Mouse (Mus musculus): ENCODE data around the gene Gsg1l2. TPM values are rescaled to one million over a fixed set of nuclear protein-coding genes. Genes with fewer than 3 reads are reported as not detected.

Gsg1l2 gene
- not detected in 2 replicates for polyA plus RNA-seq (2015; fragmentation: Nextera tagmentation; extraction: Ambion mirVana)

- H3K4me3 ChIP-seq = no peak within 1 kb of the TSS
- H3K4me1 ChIP-seq = no peaks in the 10 kb centered on the region
- H3K4me2 ChIP-seq = no peak within 1 kb of the TSS
- no peak within 1 kb of the TSS for H3K27ac ChIP-seq
- 78% methylated on average over 12 of the region's 12 CpGs for WGBS
- ATAC-seq (ENCODE audit: insufficient number of reproducible peaks, insufficient read depth, low FRiP score, low TSS enrichment, low read depth) = peak; percentile 64; the same call in 1 of the 2 replicates
- no peaks in the 10 kb centered on the region for H3K27me3 ChIP-seq
- no peak within 1 kb of the TSS for H3K9ac ChIP-seq
- H3K36me3 ChIP-seq = no peaks in the 10 kb centered on the region
- no peaks in the 10 kb centered on the region for H3K9me3 ChIP-seq
Measured at GRCm38 (mm10) chr11:67774379-67774778, at the start of gene Gsg1l2. TSS of gene Gsg1l2 (plus strand) at chr11:67774608.

- Histone ChIP-seq H3K4me1 (peaks cover 6% of the 10 kb centered on the region; the same call in 1 of the 2 replicates), H3K9me3 (no peaks in the 10 kb centered on the region), H3K9ac (no peak overlapping the region), H3K27me3 (no peaks in the 10 kb centered on the region), H3K4me2 (no peak overlapping the region), H3K4me3 (no peak overlapping the region), H3K27ac (no peak overlapping the region), H3K36me3 (no peaks in the 10 kb centered on the region)
- no peak for ATAC-seq (ENCODE audit: insufficient number of reproducible peaks, insufficient read depth, low FRiP score, low TSS enrichment, low read depth)
- WGBS = 60% methylated on average over 6 of the region's 6 CpGs
Measured at GRCm38 (mm10) chr11:67727095-67727494, 47.3 kb upstream of the Gsg1l2 start.

GRCm38 (mm10) chr11:67728726-67729125 lies 45.7 kb upstream of the Gsg1l2 start:
- ATAC-seq (ENCODE audit: insufficient number of reproducible peaks, insufficient read depth, low FRiP score, low TSS enrichment, low read depth) = no peak
- Histone ChIP-seq H3K4me1 (peaks cover 6% of the 10 kb centered on the region; the same call in 1 of the 2 replicates), H3K9me3 (no peaks in the 10 kb centered on the region), H3K4me3 (no peak overlapping the region), H3K4me2 (no peak overlapping the region), H3K9ac (no peak overlapping the region), H3K27ac (no peak overlapping the region), H3K27me3 (no peaks in the 10 kb centered on the region), H3K36me3 (no peaks in the 10 kb centered on the region)

- Histone ChIP-seq H3K9me3 (no peaks in the 10 kb centered on the region), H3K27ac (no peak overlapping the region)
- whole genome bisulfite sequencing = 94% methylated on average over 2 of the region's 2 CpGs
Measured at GRCm38 (mm10) chr11:67731056-67731455, 43.4 kb upstream of the Gsg1l2 start.

GRCm38 (mm10) chr11:67733726-67734125 lies 40.7 kb upstream of the Gsg1l2 start:
- no peak overlapping the region for H3K9ac ChIP-seq
- H3K9me3 ChIP-seq = no peaks in the 10 kb centered on the region
- 44% methylated on average over 1 of the region's 1 CpGs for WGBS
- H3K4me1 ChIP-seq = no peaks in the 10 kb centered on the region
- no peak for ATAC-seq (ENCODE audit: insufficient number of reproducible peaks, insufficient read depth, low FRiP score, low TSS enrichment, low read depth)
- no peaks in the 10 kb centered on the region for H3K36me3 ChIP-seq
- no peak overlapping the region for H3K4me3 ChIP-seq
- H3K4me2 ChIP-seq = no peak overlapping the region
- H3K27ac ChIP-seq = no peak overlapping the region
- H3K27me3 ChIP-seq = no peaks in the 10 kb centered on the region

More at GRCm38 (mm10) chr11:67731056-67731455, 43.4 kb upstream of the Gsg1l2 start:
- Histone ChIP-seq H3K9ac (no peak overlapping the region), H3K4me2 (no peak overlapping the region), H3K4me3 (no peak overlapping the region), H3K27me3 (no peaks in the 10 kb centered on the region), H3K36me3 (no peaks in the 10 kb centered on the region), H3K4me1 (peaks cover 6% of the 10 kb centered on the region; the same call in 1 of the 2 replicates)
- no peak for ATAC-seq (ENCODE audit: insufficient number of reproducible peaks, insufficient read depth, low FRiP score, low TSS enrichment, low read depth)

- Histone ChIP-seq H3K27ac (no peak overlapping the region), H3K9ac (no peak overlapping the region), H3K9me3 (no peaks in the 10 kb centered on the region), H3K36me3 (no peaks in the 10 kb centered on the region), H3K4me2 (no peak overlapping the region), H3K4me3 (no peak overlapping the region), H3K4me1 (no peaks in the 10 kb centered on the region), H3K27me3 (no peaks in the 10 kb centered on the region)
- WGBS = 65% methylated on average over 3 of the region's 3 CpGs
- no peak for ATAC-seq (ENCODE audit: insufficient number of reproducible peaks, insufficient read depth, low FRiP score, low TSS enrichment, low read depth)
Measured at GRCm38 (mm10) chr11:67734597-67734996, 39.8 kb upstream of the Gsg1l2 start.

GRCm38 (mm10) chr11:67738345-67738744 lies 36.1 kb upstream of the Gsg1l2 start:
- no peak overlapping the region for H3K4me2 ChIP-seq
- no peak overlapping the region for H3K4me3 ChIP-seq
- H3K9ac ChIP-seq = no peak overlapping the region
- H3K27ac ChIP-seq = no peak overlapping the region
- no peak for ATAC-seq (ENCODE audit: insufficient number of reproducible peaks, insufficient read depth, low FRiP score, low TSS enrichment, low read depth)
- no peaks in the 10 kb centered on the region for H3K4me1 ChIP-seq
- no peaks in the 10 kb centered on the region for H3K36me3 ChIP-seq
- no peaks in the 10 kb centered on the region for H3K9me3 ChIP-seq
- WGBS = 84% methylated on average over 6 of the region's 6 CpGs
- H3K27me3 ChIP-seq = no peaks in the 10 kb centered on the region

- H3K9ac ChIP-seq = no peak overlapping the region
- no peak overlapping the region for H3K4me3 ChIP-seq
- no peak overlapping the region for H3K27ac ChIP-seq
- no peak for ATAC-seq (ENCODE audit: insufficient number of reproducible peaks, insufficient read depth, low FRiP score, low TSS enrichment, low read depth)
- 91% methylated on average over 5 of the region's 5 CpGs for WGBS
- no peaks in the 10 kb centered on the region for H3K36me3 ChIP-seq
- no peak overlapping the region for H3K4me2 ChIP-seq
- H3K27me3 ChIP-seq = no peaks in the 10 kb centered on the region
- H3K4me1 ChIP-seq = no peaks in the 10 kb centered on the region
- H3K9me3 ChIP-seq = no peaks in the 10 kb centered on the region
Measured at GRCm38 (mm10) chr11:67738846-67739490, 35.4 kb upstream of the Gsg1l2 start.

- no peaks in the 10 kb centered on the region for H3K27me3 ChIP-seq
Measured at GRCm38 (mm10) chr11:67741569-67741968, 32.8 kb upstream of the Gsg1l2 start.

GRCm38 (mm10) chr11:67756287-67756686 lies 18.1 kb upstream of the Gsg1l2 start:
- WGBS = 93% methylated on average over 1 of the region's 1 CpGs
- Histone ChIP-seq H3K27me3 (no peaks in the 10 kb centered on the region), H3K9ac (no peak overlapping the region), H3K27ac (no peak overlapping the region), H3K4me2 (no peak overlapping the region), H3K4me3 (no peak overlapping the region), H3K4me1 (no peaks in the 10 kb centered on the region), H3K9me3 (no peaks in the 10 kb centered on the region), H3K36me3 (no peaks in the 10 kb centered on the region)
- no peak for ATAC-seq (ENCODE audit: insufficient number of reproducible peaks, insufficient read depth, low FRiP score, low TSS enrichment, low read depth)

More at GRCm38 (mm10) chr11:67741569-67741968, 32.8 kb upstream of the Gsg1l2 start:
- Histone ChIP-seq H3K9me3 (no peaks in the 10 kb centered on the region), H3K4me1 (no peaks in the 10 kb centered on the region), H3K4me3 (no peak overlapping the region), H3K4me2 (no peak overlapping the region), H3K36me3 (no peaks in the 10 kb centered on the region), H3K27ac (no peak overlapping the region), H3K9ac (no peak overlapping the region)
- ATAC-seq (ENCODE audit: insufficient number of reproducible peaks, insufficient read depth, low FRiP score, low TSS enrichment, low read depth) = no peak

GRCm38 (mm10) chr11:67757373-67758167 lies 16.8 kb upstream of the Gsg1l2 start:
- Histone ChIP-seq H3K36me3 (no peaks in the 10 kb centered on the region), H3K4me1 (no peaks in the 10 kb centered on the region), H3K27ac (no peak overlapping the region), H3K9me3 (no peaks in the 10 kb centered on the region), H3K4me2 (no peak overlapping the region), H3K9ac (no peak overlapping the region), H3K27me3 (no peaks in the 10 kb centered on the region), H3K4me3 (no peak overlapping the region)
- ATAC-seq (ENCODE audit: insufficient number of reproducible peaks, insufficient read depth, low FRiP score, low TSS enrichment, low read depth) = no peak
- WGBS = 68% methylated on average over 15 of the region's 15 CpGs

GRCm38 (mm10) chr11:67771053-67771452 lies 3.4 kb upstream of the Gsg1l2 start, which contains the start of gene Glp2r:
TSS of gene Glp2r (minus strand) at chr11:67771153.
- no peak within 1 kb of the TSS for H3K9ac ChIP-seq
- H3K4me3 ChIP-seq = no peak within 1 kb of the TSS
- H3K9me3 ChIP-seq = no peaks in the 10 kb centered on the region
- H3K27ac ChIP-seq = no peak within 1 kb of the TSS
- no peaks in the 10 kb centered on the region for H3K4me1 ChIP-seq
- no peaks in the 10 kb centered on the region for H3K27me3 ChIP-seq
- H3K4me2 ChIP-seq = no peak within 1 kb of the TSS
- 81% methylated on average over 14 of the region's 14 CpGs for WGBS
- no peak for ATAC-seq (ENCODE audit: insufficient number of reproducible peaks, insufficient read depth, low FRiP score, low TSS enrichment, low read depth)
- H3K36me3 ChIP-seq = no peaks in the 10 kb centered on the region

Data from embryonic facial prominence, embryonic 13.5 days (tissue).